Mouse (Mus musculus) gastrocnemius, adult 2 months (tissue): ENCODE measurements around the gene Dnaja3. TPM values are rescaled to one million over a fixed set of nuclear protein-coding genes. Genes with fewer than 3 reads are reported as not detected.
A peak's percentile ranks its signal among the peaks of the same experiment; 100 is the strongest.
"Not testable (repeated sequence)": the region's sequence is repeated elsewhere in the genome, so short reads cannot be mapped to it uniquely, and the experiment has no call there.

Experiments used
- DNase-seq: peaks from one replicate; pipeline ENCODE4 v3.0.0; 2022
- H3K27ac ChIP-seq: fragments of 200-600 bp; 2 replicates; pipeline ENCODE4 v1.8.1; 2022; ENCODE audit warnings: mild to moderate bottlenecking
- H3K4me3 ChIP-seq: fragments of 200-600 bp; 2 replicates; pipeline ENCODE4 v1.8.1; 2022; ENCODE audit warnings: mild to moderate bottlenecking, moderate library complexity
- CTCF ChIP-seq: fragments of 200-600 bp; IDR thresholded peaks from 2 replicates; pipeline ENCODE4 v1.8.1; 2022; ENCODE audit warnings: antibody characterized with exemption, mild to moderate bottlenecking, moderate library complexity
- intact Hi-C: fragments of 180-260 bp; cut with DNase I; formaldehyde crosslinking; loops from one replicate; pipeline ENCODE4 v1.15.1; 2025
- total RNA-seq, 2 experiments: library from RNA; stranded (reverse); gene quantifications; 2 replicates each; pipeline ENCODE4 v1.2.3; 2021

Dnaja3 gene
- total RNA-seq, 2 experiments from 2014 or later = 86.4 to 110 TPM

DNA sequence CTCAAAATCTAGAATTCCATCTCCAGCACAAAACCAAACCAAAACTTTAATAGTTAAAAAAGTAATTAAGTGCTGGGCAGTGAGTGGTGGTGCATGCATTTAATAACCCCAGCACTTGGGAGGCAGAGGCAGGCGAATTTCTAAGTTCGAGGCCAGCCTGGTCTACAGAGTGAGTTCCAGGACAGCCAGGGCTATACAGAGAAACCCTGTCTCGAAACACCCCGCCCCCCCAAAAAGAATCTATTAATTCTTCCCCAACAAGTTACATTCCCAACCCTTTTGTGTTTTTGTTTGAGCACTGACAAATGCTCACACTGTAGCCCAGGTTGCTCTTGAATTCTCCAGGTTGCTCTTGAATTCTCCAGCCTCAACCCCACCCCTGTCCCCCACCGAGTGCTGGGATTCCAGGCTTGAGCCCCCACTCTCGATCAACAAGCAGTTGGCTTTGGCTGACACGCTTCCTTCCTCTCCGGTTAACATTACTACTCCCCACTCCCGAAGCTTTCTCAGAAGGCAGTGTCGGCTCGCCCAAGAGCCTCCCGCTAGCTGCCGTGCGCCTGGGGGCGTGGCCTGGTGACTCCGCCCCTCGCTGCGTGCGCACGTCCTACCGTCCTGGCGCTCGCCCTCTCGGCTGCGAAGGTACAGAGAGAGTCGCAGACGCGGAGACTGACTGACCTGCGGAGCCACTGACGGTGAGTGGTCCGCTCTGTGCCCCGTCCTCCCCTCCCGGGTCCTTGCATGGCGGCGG, 86.2 kb downstream of the Dnaja3 start, which contains the start of gene Hmox2:
TSS of gene Hmox2 (plus strand) at position 582 of the 748 bp plus-strand sequence.
- intact Hi-C loops = no loop called here
- Histone ChIP-seq H3K4me3 (peak within 1 kb of the TSS; percentile 85), H3K27ac (peak within 1 kb of the TSS; percentile 94)
- DNase-seq = peak; percentile 97
- no peak for TF ChIP-seq CTCF

DNA sequence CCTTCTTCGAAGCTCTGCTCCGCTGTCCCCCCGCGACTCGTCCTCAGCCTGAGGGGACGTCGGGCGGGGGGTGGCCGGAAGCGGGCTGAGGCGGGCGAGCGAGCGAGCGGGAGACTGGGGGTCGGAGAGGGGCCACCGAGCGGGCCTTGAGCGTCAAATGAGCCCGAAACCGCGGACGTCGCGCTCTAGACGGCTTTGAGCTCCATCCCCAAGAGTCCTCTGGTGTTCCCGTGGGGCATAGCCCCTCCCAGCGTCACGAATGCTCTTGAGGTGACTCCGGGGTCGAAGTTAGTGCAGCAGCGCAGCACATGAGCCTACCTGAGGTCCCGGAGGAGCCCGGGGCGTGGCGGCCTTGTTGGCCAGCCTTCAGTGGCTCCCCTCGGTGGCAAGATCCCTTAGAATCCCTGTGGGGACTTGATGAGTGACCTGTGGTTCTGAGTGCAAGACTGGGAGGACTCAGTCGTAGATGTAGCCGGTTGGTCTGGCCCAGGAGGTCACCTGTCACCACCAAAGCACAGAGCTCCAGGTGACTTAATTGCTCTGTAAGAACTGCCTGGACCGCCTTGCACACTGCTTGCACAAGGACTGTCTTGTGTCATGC, 86.8 kb downstream of the Dnaja3 start:
- intact Hi-C loops = no loop called here
- TF ChIP-seq CTCF = no peak
- H3K27ac ChIP-seq = peak overlapping the region; percentile 94
- no peak for DNase-seq
- peak overlapping the region; percentile 85 for H3K4me3 ChIP-seq

DNA sequence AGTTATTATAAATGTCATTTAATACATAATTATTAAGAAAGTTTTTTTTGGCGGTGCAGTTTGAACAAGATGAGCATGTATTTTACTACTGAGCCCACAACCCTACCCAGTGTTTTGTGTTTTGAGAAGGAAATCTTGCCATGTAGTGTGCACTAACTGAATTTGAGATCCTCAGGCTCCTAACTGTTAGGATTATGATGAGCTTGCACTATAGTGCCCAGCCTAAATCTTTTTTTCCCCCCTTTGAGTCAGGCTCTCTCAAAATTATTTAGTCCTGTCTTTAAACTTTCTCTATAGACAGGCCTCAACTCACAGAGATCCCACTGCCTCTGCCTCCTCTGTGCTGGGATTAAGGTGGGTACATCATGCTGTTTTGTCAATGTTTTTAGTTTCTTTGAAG, 87.7 kb downstream of the Dnaja3 start:
- Histone ChIP-seq H3K27ac (peak overlapping the region; percentile 94), H3K4me3 (peak overlapping the region; percentile 85)
- intact Hi-C loops = no loop called here
- no peak for DNase-seq
- no peak for TF ChIP-seq CTCF

DNA sequence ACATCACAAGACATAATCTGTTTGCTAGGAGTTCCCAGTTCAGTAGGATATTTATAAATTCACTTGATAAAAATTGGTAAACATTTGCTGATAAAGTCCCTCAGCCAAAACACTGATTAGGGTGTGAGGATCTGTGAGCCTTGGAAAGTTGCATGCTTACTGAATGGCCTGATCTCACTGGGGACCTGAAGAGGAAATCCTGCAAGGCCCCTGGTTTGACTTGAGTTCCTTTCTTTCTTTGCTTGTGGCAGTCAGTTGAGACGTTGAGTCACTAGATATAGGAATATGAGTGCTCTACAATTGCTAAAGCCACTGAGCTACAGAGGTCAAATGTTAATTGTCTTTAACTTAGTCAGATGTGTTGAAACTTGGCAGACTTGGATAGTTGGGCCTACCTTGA, 88.2 kb downstream of the Dnaja3 start:
- intact Hi-C loops = no loop called here
- H3K4me3 ChIP-seq = peak overlapping the region; percentile 85
- peak overlapping the region; percentile 94 for H3K27ac ChIP-seq
- no peak for DNase-seq
- no peak for TF ChIP-seq CTCF

DNA sequence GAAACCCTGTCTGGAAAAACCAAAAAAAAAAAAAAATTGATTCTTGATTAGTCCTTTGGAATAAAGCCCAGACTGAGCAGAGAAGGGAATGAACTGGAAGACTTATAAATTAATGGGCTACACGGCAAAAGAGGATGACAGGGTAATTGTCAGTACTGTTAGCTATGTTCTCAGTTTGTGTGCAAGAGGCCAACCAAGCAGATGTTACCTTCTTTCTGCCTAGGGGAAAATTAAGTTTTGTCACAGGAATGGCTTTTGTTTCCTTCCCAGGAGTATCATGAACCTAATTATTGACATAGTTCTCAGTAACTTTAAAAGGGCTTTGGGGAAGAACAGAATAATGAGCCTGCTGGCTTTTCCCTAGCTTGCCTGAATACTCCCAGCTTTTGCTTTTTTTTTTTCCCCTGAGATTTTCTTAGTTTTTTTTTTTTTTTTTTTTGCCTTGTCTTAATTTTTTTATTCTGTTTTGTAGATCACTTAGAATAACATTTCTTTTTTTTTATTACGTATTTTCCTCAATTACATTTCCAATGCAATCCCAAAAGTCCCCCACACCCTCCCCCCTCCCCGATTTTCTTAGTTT, 91.1 kb downstream of the Dnaja3 start:
- no peak for TF ChIP-seq CTCF
- peak overlapping the region; percentile 56 for H3K27ac ChIP-seq
- intact Hi-C loops = no loop called here
- DNase-seq = no peak
- no peak overlapping the region for H3K4me3 ChIP-seq

DNA sequence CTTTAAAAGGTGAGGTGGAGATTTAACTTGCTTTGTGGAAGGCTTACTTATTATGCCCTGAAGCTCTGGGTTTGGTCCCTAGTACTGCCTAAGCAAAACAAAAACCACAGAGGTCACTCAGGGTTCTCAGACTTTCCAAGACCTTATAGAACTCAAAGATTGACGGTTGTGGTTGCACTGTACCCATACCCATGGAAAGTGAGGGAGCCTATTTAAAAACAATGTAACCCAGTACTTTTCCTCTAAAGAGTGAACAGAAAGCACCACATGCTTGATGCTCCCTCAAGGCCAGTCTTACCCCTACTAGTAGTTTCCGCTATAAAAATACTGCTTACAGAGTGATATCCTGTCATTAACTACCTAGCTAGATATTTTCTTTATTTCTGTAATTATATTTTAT, 96.5 kb downstream of the Dnaja3 start:
- no peak for TF ChIP-seq CTCF
- intact Hi-C loops = no loop called here
- DNase-seq = no peak
- Histone ChIP-seq H3K4me3 (no peak overlapping the region), H3K27ac (peak overlapping the region; percentile 12; the same call in 1 of the 2 replicates)

DNA sequence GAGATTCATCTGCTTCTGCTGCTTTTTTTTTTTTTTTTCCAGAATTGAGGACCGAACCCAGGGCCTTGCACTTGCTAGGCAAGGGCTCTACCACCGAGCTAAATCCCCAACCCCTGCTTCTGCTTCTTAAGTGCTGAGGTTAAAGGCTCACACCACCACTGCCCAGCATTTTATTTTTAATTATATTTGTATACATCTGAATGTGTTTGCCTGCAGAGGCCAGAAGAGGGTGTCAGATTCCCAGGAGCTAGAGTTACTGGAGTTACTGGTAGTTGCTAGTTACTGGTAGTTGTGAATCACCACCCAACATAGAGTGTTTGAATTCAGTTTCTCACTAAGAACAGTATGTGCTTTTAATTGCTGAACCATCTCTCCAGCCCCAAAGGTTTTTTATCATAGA, 100.2 kb downstream of the Dnaja3 start:
- peak; percentile 39 for TF ChIP-seq CTCF
- Histone ChIP-seq H3K27ac (peak overlapping the region; percentile 77), H3K4me3 (no peak overlapping the region)
- intact Hi-C loops = no loop called here
- DNase-seq = no peak

DNA sequence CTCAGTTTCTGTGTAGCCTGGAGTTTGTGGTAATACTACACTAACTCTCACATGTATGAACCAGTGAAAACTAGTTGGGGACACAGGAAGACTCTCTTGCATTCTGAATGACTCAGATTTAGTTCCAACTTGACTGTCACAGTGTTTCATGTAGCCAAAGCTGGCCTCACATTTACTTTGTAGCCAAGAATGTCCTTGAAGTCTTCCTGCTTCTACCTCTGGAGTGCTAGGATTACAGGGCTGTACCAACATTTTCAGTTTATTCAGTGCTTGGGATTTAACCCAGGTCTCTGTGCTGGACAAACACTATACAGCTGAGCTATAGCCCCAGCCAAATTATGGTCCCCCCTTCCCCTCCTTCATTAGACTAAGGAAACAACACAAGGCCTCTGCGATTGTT, 102.4 kb downstream of the Dnaja3 start:
- no peak for DNase-seq
- Histone ChIP-seq H3K27ac (peak overlapping the region; percentile 68), H3K4me3 (no peak overlapping the region)
- TF ChIP-seq CTCF = no peak
- intact Hi-C loops = no loop called here

DNA sequence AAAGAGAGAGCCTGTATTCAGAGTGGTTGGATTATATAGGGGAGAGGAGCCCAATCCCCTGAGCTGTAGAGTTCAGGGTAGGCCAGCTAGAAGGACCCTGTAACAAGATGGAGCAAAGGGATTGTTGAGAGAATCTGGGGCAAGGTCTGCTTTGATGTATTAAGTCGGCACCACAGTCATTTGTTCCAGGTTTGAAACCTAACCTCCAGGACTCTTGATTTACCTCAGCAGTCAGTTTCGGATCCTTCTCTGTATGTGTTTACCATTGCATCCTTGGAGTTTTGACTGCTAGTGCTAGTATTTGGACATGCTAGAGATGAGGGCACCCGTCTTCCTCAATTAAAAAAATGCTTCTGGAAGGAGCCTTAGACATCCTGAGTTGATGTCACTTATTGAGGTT, 112.4 kb downstream of the Dnaja3 start:
- TF ChIP-seq CTCF = no peak
- intact Hi-C loops = no loop called here
- H3K27ac ChIP-seq = no peak overlapping the region
- H3K4me3 ChIP-seq = no peak overlapping the region
- no peak for DNase-seq

DNA sequence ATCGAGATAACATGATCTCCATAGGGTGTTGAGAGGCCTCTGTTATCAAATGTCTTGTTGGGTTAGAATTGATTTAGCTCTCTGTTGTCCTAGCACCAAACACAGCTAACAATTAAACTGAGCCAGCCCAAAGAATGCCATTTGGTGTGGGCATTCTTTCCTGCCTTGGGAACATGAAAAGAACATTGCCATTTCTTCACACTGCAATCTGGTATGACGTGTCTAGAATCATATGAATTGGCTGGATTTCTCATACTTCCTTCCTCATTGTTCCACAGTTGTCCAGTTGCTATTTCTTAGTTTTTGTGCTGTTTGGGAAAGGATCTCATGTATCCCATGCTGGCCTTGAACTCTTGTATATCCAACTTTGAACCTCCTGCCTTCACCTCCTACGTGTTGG, 114.3 kb downstream of the Dnaja3 start:
- intact Hi-C loops = no loop called here
- DNase-seq = no peak
- peak overlapping the region; percentile 4; the same call in 1 of the 2 replicates for H3K27ac ChIP-seq
- TF ChIP-seq CTCF = no peak
- H3K4me3 ChIP-seq = no peak overlapping the region

DNA sequence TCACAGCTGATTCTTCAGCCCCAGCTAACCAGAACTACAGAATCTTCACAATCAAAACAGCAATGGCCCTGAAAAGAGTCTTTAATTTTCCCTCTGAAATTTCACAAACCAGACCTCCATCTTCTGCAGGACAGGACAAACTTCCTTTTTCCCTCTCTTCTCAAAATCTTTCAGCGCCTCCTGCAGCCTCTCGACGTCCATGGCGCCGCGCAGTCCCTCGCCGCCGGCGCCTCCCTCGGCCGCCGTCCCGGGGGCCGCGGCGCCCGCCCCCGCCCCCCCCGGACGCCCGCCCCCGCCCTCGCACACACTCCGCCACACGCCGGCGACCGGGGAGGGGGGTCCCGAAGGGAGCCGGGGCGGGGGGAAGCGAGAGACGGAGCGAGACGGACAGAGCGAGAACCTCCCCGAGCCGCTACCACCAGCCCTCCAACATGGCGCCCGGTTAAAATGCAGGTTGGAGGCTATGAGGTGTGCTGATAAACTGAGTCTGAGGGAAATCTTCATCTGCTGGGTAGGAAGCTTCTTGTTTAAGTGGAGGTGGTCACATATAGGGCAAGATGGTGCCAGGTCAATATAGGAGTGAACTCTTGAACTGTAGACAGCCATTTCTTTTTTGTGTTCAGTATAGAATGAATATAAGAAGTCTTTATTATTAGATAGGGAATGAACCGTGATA, 117.0 kb downstream of the Dnaja3 start:
- peak overlapping the region; percentile 66 for H3K27ac ChIP-seq

More for the DNA sequence above, 117.0 kb downstream of the Dnaja3 start:
- intact Hi-C loops, DNase-seq: not testable (repeated sequence)
- H3K4me3 ChIP-seq = peak overlapping the region; percentile 66
- TF ChIP-seq CTCF = peak; percentile 24; the same call in 1 of the 2 replicates

Other genes starting within 250 kb of the Dnaja3 start
- gene Adcy9, start 219.5 kb upstream of the Dnaja3 start, total RNA-seq = 10 to 100 TPM; 33.2 to 52.2 TPM
- gene Srl, start 98.2 kb upstream of the Dnaja3 start, total RNA-seq = 1,000 to 10,000 TPM; 1,026 to 1,225 TPM
- gene Tfap4, start 80.1 kb upstream of the Dnaja3 start, total RNA-seq = 1 to 10 TPM; 3.0 to 5.1 TPM
- gene Glis2, start 45.3 kb upstream of the Dnaja3 start, total RNA-seq = 1 to 10 TPM; 5.2 to 6.9 TPM
- gene Pam16, start 15.0 kb upstream of the Dnaja3 start, total RNA-seq = 100 to 1,000 TPM in 1 of 2 experiments, 10 to 100 TPM in 1; 97.4 to 112 TPM
- gene Vasn, start within 50 bp of the Dnaja3 start, total RNA-seq = 1 to 10 TPM; 4.8 to 6.0 TPM
- 10 to 100 TPM; 12.1 to 13.6 TPM for gene Coro7, start 39.8 kb downstream of the Dnaja3 start, total RNA-seq
- 1 to 10 TPM; 2.6 to 3.7 TPM for gene Nmral1, start 79.4 kb downstream of the Dnaja3 start, total RNA-seq
- 10 to 100 TPM; 35.4 to 43.6 TPM for gene Hmox2, start 86.4 kb downstream of the Dnaja3 start, total RNA-seq
- gene Cdip1, start 150.3 kb downstream of the Dnaja3 start, total RNA-seq = 10 to 100 TPM; 69.3 to 82.9 TPM
- not detected for gene 4930562C15Rik, start 195.4 kb downstream of the Dnaja3 start, total RNA-seq
- gene Ubald1, start 240.3 kb downstream of the Dnaja3 start, total RNA-seq = 10 to 100 TPM; 30.3 to 44.8 TPM
- gene Mgrn1, start 246.3 kb downstream of the Dnaja3 start, total RNA-seq = 10 to 100 TPM; 53.5 to 66.1 TPM